1 mouse cellular context compared by ENCODE assay signal in the genomic region with DNA sequence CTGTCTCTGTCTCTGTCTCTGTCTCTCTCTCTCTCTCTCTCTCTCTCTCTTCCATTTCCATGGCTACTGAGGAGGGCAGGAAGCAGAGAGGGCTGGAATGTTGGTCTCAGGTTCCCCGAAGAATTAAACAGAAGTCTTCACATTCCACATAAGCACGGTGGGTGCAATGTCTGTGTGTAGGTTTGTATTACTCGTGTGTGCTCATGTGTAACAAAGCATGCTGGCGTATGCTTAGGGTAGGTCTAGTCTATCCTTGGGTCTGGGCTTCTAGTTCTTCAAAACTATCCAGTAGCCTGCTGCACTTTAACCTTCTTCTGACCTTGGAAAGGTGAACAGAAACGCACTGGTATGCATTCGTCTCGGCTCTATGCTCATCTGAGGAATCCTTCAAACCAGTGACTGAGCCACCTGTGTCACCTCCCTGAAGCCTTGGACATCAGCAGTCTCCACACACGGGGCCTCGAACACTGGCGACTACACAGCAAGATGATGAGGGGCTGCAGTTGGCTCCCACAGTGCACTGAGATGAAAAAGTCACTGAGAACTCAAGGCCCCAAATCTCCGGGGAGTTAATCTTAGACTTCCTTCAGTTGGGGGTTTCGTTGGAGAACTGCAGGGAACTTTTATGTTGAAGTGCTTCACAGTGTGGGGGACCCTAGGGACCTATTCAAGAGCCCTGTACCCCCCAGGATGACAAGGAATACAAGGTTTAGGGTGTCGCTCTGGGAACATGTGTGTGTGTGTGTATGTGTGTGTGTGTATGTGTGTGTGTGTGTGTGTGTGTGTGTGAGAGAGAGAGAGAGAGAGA.
TF ChIP-seq lines count a peak whose summit lies in the region.

No protein-coding gene starts in this region.

TF ChIP-seq in CH12.LX, 34 proteins besides CTCF, POLR2A, EP300 and RAD21 (continued from another document):
- TF ChIP-seq BHLHE40 (IDR thresholded peaks at IDR 0.05; ENCODE audit: low read depth, low read length) (no peak), KAT2A (IDR thresholded peaks at IDR 0.05; ENCODE audit: insufficient replicate concordance, low read length) (0 out of 2 replicates have a peak, but pooled peaks have one; percentile 16), PAX5 (IDR thresholded peaks at IDR 0.05; ENCODE audit: low read length) (no peak), IRF4 (IDR thresholded peaks at IDR 0.05; ENCODE audit: low read depth, low read length) (no peak), ZNF384 (IDR thresholded peaks at IDR 0.05; ENCODE audit: low read depth, low read length) (no peak), ZMIZ1 (IDR thresholded peaks at IDR 0.05; ENCODE audit: low read depth, low read length) (0 out of 2 replicates have a peak, but pooled peaks have one; percentile 47), UBTF (IDR thresholded peaks at IDR 0.05; ENCODE audit: low read depth, low read length) (0 out of 2 replicates have a peak, but pooled peaks have one; percentile 15), SIN3A (IDR thresholded peaks at IDR 0.05; ENCODE audit: low read length) (no peak), MXI1 (IDR thresholded peaks at IDR 0.05; ENCODE audit: low read depth, low read length) (no peak)
